Mouse (Mus musculus): ENCODE measurements around the gene Rsph1.

Rsph1 gene

GRCm38 (mm10) chr17:31276922-31277918 is at the start of gene Rsph1:
Gene Rsph1 (minus strand): TSS chr17:31277383.
- DNase-seq: peak; percentile 96

GRCm38 (mm10) chr17:31326220-31326852 is 49.2 kb upstream of the Rsph1 start:
- DNase-seq: peak; percentile 46

GRCm38 (mm10) chr17:31325451-31326219 is 48.5 kb upstream of the Rsph1 start:
- DNase-seq: peak; percentile 80

GRCm38 (mm10) chr17:31324227-31324626 is 47.0 kb upstream of the Rsph1 start:
- no peak for DNase-seq

- DNase-seq: no peak
Observed at GRCm38 (mm10) chr17:31323379-31323778, 46.2 kb upstream of the Rsph1 start.

GRCm38 (mm10) chr17:31322446-31322845 is 45.3 kb upstream of the Rsph1 start:
- DNase-seq: peak; percentile 39

- DNase-seq: no peak
Observed at GRCm38 (mm10) chr17:31321425-31321824, 44.2 kb upstream of the Rsph1 start.

- DNase-seq: no peak
Observed at GRCm38 (mm10) chr17:31318906-31319767, 42.0 kb upstream of the Rsph1 start.

- peak; percentile 38 for DNase-seq
Observed at GRCm38 (mm10) chr17:31317521-31318272, 40.5 kb upstream of the Rsph1 start.

- DNase-seq: no peak
Observed at GRCm38 (mm10) chr17:31316998-31317397, 39.8 kb upstream of the Rsph1 start.

- no peak for DNase-seq
Observed at GRCm38 (mm10) chr17:31315993-31316392, 38.8 kb upstream of the Rsph1 start.

- no peak for DNase-seq
Observed at GRCm38 (mm10) chr17:31315046-31315792, 38.0 kb upstream of the Rsph1 start.

GRCm38 (mm10) chr17:31312648-31313047 is 35.5 kb upstream of the Rsph1 start:
- DNase-seq: no peak

- DNase-seq: no peak
Observed at GRCm38 (mm10) chr17:31311047-31311446, 33.9 kb upstream of the Rsph1 start.

GRCm38 (mm10) chr17:31309281-31309793 is 32.2 kb upstream of the Rsph1 start:
- DNase-seq: no peak

GRCm38 (mm10) chr17:31308291-31308816 is 31.2 kb upstream of the Rsph1 start:
- no peak for DNase-seq

- no peak for DNase-seq
Observed at GRCm38 (mm10) chr17:31307756-31308155, 30.6 kb upstream of the Rsph1 start.

- no peak for DNase-seq
Observed at GRCm38 (mm10) chr17:31305776-31306120, 28.6 kb upstream of the Rsph1 start.

- DNase-seq: no peak
Observed at GRCm38 (mm10) chr17:31304895-31305775, 28.0 kb upstream of the Rsph1 start.

Measured in thymus, postnatal 14 days (tissue).